Mouse (Mus musculus) right cerebral cortex, postnatal 25 days (tissue): ENCODE results near the gene Lrrc8b.

Source experiments
- DNase-seq: peaks from one replicate; pipeline ENCODE4 v3.0.0; 2022

Lrrc8b gene

DNA sequence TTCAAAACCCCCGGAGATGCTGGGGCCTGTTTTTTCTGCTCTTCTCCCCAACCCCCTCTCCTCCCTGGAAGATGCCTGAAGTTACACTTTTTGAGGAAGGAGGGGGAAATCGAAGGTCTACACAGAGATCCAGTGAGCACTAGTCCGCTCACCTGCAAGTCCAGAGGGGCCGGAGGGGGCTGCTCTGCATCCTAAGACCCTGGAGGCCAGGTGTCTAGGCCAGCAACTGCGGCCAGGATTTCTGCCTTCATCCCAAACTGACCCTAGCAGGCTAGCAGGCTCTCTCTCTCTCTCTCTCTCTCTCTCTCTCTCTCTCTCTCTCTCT is 104.4 kb downstream of the Lrrc8b start:
- DNase-seq: no peak

DNA sequence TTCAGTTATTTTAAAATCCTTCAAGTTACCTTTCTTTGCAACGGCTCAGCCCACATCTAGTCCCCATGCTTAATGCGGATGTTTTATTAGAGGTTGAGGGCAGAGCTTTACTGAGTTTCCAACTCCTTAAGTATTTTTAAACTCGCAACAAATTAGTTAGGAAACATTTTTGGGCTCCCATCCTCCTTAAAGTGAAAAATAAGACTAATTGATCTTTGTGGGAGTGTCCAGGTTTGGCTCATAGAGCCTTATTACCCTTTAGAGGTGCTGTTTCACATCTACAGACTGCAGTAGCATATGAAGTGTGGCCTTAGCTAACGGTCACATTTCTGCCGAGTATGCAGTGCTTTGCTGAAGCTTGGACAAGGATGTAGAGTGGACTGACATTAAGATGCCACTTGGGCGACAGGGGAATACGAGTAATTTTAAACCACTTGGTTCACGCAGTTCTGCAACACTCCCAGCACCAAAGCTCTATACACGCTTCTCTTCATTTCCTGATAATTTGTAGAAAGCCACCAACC is 104.9 kb downstream of the Lrrc8b start:
- DNase-seq: no peak

DNA sequence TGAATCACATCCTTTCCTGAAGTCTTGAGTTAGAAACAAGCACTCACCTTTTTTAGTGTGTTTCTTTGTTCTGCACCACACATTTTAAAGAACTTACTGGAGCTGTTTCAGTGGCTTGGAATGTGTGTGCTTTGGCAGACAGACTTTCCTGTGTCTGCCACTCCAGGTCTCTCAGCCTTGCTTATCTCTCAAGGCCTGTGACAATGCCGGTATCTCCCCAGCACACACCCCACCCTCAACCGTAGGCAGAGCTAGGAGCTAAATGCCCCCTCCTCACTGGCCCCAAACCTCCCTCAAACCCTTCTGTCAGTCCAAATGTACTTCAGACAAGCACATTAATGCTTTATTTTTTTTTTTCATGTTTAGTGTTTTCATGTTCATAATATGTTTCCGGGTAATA is 107.9 kb downstream of the Lrrc8b start:
- no peak for DNase-seq

DNA sequence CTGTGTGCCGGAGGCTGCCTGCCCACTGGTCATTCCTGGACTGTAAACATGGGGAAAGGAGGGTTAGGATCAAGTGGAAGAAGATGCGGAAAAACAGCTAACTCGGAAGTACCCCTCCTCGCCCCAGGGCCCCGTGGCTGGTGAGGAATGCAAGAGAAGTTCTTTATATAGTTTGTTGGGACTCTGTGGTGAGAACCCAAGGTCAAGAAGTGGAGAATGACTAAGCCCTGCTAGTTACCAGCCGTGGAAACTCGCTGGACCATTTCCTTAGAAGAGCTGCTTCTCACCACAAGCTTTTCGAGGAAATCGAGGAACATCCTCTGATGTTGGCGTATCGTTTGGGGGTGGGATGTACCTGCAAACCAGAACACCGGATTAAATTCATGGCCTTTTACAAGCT is 109.4 kb downstream of the Lrrc8b start:
- no peak for DNase-seq

DNA sequence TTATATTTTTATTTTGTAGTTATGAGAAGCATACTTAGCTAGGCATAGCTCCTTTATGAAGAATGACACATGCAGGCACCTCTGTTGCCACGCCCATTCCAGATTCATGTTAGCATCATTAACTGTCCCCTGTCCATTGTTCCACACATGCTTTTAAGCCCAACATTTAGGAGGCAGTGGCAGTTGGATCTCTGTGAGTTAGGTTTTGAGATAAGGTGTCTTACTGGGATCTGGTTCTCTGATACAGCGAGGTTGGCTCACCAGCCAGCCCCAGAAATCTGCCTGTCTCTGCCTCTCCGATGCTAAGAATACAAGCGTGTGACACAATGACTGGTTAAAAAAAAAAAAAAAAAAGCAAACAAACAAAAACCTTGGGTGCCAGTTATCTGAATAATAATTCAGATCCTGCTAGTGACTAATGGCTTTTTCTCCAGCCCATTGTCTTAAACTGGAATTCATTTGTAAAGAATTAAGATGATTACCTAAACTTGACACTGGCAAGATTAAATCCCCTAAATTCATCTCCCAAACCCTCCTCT is 110.6 kb downstream of the Lrrc8b start:
- DNase-seq: no peak

DNA sequence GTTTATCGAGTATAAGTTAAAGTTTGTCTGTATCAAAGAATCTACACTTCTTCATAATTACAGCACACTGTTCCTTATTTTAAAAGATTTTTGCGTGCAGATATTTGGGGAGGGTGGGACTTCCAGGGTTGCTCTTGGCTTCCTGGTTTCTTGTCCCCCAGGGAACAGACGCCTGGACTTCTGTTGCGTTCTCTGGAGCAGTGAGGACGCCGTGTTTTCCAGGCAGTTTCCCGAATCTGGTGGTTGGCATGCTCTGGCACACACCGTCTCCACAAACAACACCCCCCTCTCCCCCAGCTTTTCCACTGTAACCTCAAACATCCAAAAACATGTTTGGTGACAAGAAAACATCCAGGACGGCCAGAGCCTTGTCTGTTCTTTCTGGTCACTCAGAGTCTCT is 111.2 kb downstream of the Lrrc8b start:
- no peak for DNase-seq

DNA sequence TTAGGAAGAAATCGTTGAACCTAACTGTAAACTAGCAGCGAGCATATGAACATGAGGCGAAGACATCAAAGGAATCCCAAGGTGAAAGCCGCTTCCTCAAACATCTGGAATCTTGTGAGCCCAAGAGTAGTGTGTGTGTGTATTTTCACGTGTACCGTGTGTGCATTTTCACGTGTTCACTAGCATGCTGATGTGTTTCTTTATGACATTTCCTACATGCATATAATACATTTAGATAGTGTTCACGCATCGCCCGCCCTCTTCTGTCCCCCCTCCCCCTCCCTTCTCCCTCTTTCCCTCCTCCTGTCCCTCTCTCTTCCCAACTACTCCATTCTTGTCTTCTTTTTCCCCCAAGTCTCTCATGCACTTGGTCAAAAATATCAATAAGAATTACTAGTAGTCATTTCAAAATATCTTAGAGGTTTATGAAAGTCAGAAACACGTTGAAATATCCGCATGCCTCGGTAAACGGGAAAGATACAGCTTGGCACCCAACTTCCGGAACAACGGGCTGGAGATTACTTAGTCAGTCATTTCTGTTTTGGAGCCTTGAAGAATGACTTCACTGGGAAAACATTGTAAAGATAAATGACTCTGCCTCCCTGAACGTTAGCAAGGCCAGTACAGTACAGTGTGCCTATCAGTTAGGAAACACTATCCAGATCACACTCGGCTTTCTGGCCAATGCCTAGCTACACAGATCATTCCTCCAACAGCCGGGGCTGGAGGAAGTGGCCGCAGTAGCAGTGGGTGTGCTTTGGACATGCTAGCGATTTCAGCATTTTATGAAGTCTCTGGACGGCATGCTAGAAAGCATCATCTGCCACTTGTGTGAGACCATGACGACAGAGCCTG is 112.1 kb downstream of the Lrrc8b start:
- no peak for DNase-seq

DNA sequence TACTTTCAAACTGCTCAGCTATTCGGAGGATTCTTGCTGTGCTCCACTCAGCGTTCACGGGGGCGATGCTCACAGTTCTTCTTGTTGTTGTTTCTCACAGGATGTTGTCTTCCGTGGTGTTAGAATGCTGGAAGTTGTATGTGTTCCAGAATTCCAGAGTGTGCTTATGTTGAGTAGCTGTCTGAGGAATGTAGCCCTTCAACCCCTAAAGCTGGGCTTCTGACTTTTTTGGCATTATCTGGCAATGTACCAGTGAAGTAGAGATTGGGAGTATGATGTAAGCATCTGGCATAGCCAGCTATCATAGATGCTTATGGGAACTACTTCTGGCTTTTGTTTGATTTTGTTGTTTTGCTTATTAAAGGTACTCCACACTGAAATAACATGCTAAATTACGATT is 115.0 kb downstream of the Lrrc8b start:
- DNase-seq: no peak

DNA sequence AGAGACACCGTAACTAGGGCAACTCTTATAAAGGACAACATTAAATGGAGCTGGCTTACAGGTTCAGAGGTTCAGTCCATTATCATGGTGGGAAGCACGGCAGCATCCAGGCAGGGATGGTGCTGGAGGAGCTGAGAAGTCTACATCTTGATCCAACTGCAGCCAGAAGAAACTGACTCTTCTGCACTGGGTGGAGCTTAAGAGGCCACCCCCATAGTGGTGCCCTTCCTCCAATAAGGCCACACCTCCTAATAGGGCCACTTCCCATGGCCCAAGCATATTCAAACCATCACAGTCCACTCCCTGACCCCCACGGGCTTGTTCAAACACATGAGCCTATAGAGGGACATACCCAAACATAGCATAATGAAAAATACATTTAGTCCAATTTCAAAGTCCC is 119.6 kb downstream of the Lrrc8b start:
- no peak for DNase-seq

DNA sequence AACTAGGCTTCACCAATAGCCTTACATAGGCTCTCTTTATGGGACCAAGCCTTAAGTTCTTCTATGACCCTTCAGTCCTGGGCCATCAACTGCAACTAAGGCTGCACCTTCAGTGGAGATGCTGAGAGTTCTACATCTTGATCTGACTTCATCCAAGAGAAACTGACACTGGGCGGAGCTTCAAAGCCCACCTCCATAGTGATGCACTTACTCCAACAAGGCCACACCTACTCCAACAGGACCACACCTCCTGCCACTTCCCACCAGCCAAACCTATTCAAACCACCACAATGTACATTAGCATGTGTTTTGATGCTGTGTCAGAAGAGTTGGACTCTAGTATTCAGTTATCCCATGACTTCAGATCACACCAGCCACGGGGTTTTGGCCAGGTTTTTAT is 120.6 kb downstream of the Lrrc8b start:
- no peak for DNase-seq

DNA sequence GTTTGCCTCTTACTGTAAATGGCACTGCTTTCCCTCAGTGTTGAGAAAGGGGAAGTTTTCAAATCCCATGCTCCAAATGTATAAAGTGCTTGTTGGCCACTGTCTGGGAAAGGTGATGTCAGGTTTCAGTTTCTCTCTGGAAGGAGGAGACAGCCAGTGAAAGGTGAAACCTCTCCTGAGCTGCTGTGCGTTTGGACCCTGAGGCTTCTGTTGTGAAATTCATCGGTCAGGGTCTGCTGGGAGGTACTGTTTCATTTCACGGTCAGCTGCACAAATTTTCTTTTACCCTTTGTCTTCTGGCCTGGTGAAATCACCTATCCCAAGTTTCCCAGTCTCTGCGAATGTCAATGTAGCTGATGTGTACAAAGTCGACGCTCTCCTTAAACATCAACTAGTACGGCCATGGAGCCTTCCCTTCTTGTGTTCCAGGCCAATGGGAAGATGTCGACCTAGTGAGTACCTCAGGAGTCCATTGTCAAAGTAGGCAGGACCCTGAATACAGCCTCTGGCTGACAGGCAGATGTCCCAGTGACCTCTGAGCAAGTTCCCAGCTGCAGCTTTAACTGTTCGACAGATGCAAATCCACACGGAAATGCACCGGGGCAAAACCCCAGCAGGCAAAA is 121.6 kb downstream of the Lrrc8b start:
- no peak for DNase-seq
